Mouse (Mus musculus) lung, embryonic 14.5 days (tissue): ENCODE measurements around the gene Gria2. TPM values are rescaled to one million over a fixed set of nuclear protein-coding genes. Genes with fewer than 3 reads are reported as not detected.

Source experiments
- ATAC-seq: fragments of 200-750 bp; cut with Nextera tagmentation; 2 replicates; pipeline ENCODE4 v1.8.0; 2017; ENCODE audit warnings: mild to moderate bottlenecking, moderate TSS enrichment, moderate library complexity; ENCODE audit not compliant: insufficient read depth
- DNase-seq: peaks from one replicate; pipeline ENCODE4 v3.0.0-alpha.2; 2015
- H3K27ac ChIP-seq: fragments of 300-500 bp; sonication (generic); 2 replicates; pipeline ENCODE4 v1.5.1; 2014; ENCODE audit warnings: low read depth, mild to moderate bottlenecking, moderate library complexity
- H3K27me3 ChIP-seq: fragments of 300-500 bp; sonication (generic); 2 replicates; pipeline ENCODE4 v1.6.1; 2014; ENCODE audit warnings: low read length, control low read depth; ENCODE audit not compliant: insufficient read depth
- H3K36me3 ChIP-seq: fragments of 300-500 bp; sonication (generic); 2 replicates; pipeline ENCODE4 v1.6.1; 2014; ENCODE audit warnings: control low read depth; ENCODE audit not compliant: insufficient read depth
- H3K4me1 ChIP-seq: fragments of 300-500 bp; sonication (generic); 2 replicates; pipeline ENCODE4 v1.6.1; 2014; ENCODE audit warnings: antibody characterized with exemption, control low read depth; ENCODE audit not compliant: insufficient read depth
- H3K4me2 ChIP-seq: fragments of 300-500 bp; sonication (generic); 2 replicates; pipeline ENCODE4 v1.6.1; 2014; ENCODE audit warnings: mild to moderate bottlenecking
- H3K4me3 ChIP-seq: fragments of 300-500 bp; sonication (generic); 2 replicates; pipeline ENCODE4 v1.5.1; 2014; ENCODE audit warnings: low read depth, low read length
- H3K9ac ChIP-seq: fragments of 300-500 bp; sonication (generic); 2 replicates; pipeline ENCODE4 v1.6.1; 2014
- H3K9me3 ChIP-seq: fragments of 300-500 bp; sonication (generic); 2 replicates; pipeline ENCODE4 v1.6.1; 2016; ENCODE audit warnings: low read depth, low read length, control low read depth
- CTCF ChIP-seq: IDR thresholded peaks from 2 replicates; pipeline ENCODE4 v1.5.1; 2016; ENCODE audit warnings: antibody characterized with exemption, low read depth
- WGBS: fragments of 180-500 bp; shearing (Covaris S2); extraction: QIAGEN DNeasy Blood & Tissue Kit; methylation state at CpG from one replicate; pipeline ENCODE4 v1.1.7; 2014; 5-methylcytosine and 5-hydroxymethylcytosine counted together
- polyA plus RNA-seq: library from polyadenylated mRNA; unstranded; fragments of >200 nt; fragmentation: Nextera tagmentation; extraction: Ambion mirVana; gene quantifications from 2 replicates; pipeline ENCODE4 v1.2.1, GENCODE M21; 2014

Gria2 gene
- polyA plus RNA-seq, 1 experiment from 2014 or later: 0.17 TPM

DNA sequence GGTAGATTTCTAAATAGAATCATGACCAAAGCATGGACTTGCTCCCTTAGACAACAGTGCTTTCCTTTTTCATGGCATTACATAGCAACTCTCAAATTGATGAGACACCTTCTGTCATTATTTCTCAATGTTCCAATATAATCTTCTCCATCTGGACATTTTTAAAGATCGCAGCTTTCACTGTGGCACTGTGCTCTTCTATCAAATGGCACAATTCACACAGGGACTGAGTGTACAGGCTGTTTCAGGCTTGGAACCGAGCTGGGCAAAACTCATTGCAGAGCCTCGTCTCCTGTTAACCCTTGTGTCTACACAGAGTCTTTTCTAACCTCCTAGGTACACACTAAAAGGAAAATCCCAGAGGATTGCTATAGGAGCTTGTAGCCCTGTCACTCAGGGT, 77.4 kb downstream of the Gria2 start:
- Histone ChIP-seq H3K9ac (no peak overlapping the region), H3K27me3 (no peaks in the 10 kb centered on the region), H3K4me1 (no peaks in the 10 kb centered on the region), H3K4me3 (no peak overlapping the region), H3K27ac (no peak overlapping the region), H3K9me3 (no peaks in the 10 kb centered on the region), H3K36me3 (no peaks in the 10 kb centered on the region), H3K4me2 (no peak overlapping the region)
- no peak for TF ChIP-seq CTCF
- DNase-seq (no peak), ATAC-seq (no peak)
- 64% methylated on average over 3 of the region's 3 CpGs for WGBS

- ATAC-seq (no peak), DNase-seq (no peak)
- no peaks in the 10 kb centered on the region for H3K27me3 ChIP-seq
- no peak overlapping the region for H3K4me2 ChIP-seq
- WGBS: 31% methylated on average over 3 of the region's 3 CpGs
- no peak for TF ChIP-seq CTCF
- H3K4me3 ChIP-seq: no peak overlapping the region
- H3K4me1 ChIP-seq: no peaks in the 10 kb centered on the region
- no peak overlapping the region for H3K27ac ChIP-seq
- H3K36me3 ChIP-seq: no peaks in the 10 kb centered on the region
- H3K9me3 ChIP-seq: no peaks in the 10 kb centered on the region
- H3K9ac ChIP-seq: no peak overlapping the region
Measured at GRCm38 (mm10) chr3:80713123-80713522, 89.5 kb downstream of the Gria2 start.

DNA sequence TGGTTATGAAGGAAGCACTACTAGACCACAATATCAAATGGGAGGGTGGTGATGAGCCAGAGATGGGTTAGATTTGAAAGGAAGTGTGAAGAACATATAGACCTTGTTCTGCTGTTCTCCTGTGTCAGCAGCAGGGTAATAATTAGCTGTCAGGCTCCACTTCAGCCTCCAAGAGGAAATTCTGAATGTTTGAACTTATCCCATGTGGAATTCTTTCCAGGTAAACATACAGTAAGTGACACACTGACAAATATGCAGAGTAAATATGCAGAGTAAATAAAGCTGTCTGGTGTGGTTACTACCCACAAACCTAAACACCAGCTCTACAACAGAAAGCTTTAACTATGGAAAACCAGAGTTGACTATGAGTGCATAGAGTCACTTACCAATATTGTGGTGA, 93.6 kb downstream of the Gria2 start:
- no peaks in the 10 kb centered on the region for H3K4me1 ChIP-seq
- H3K9me3 ChIP-seq: no peaks in the 10 kb centered on the region
- H3K4me2 ChIP-seq: no peak overlapping the region
- H3K27ac ChIP-seq: no peak overlapping the region
- no peak overlapping the region for H3K4me3 ChIP-seq
- no peaks in the 10 kb centered on the region for H3K27me3 ChIP-seq
- TF ChIP-seq CTCF: no peak
- H3K36me3 ChIP-seq: no peaks in the 10 kb centered on the region
- no peak; the same call in 1 of the 2 replicates for ATAC-seq
- DNase-seq: no peak
- no peak overlapping the region for H3K9ac ChIP-seq

GRCm38 (mm10) chr3:80702173-80702572, 100.5 kb downstream of the Gria2 start:
- H3K27me3 ChIP-seq: no peaks in the 10 kb centered on the region
- no peak overlapping the region for H3K4me3 ChIP-seq
- H3K27ac ChIP-seq: no peak overlapping the region

DNA sequence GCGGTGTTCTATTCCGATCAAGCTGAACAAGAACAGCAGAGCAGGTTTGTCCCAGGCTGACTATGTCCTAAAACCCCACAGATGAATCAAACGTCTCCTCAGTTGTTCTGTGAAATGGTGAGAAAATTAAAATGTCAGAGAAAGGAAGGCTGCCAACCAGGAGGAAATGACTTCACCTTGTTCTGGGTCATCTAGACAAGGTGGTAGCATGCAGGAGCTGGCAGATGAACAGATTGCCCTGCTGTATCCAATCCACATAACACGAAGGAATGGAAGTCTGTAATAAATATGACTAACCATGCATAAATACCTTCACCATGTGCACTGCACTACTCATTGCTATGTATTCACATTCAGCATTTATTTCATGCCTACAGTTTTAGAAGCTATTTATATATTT, 105.1 kb downstream of the Gria2 start:
- H3K27me3 ChIP-seq: no peaks in the 10 kb centered on the region
- H3K9ac ChIP-seq: no peak overlapping the region
- H3K27ac ChIP-seq: no peak overlapping the region
- ATAC-seq (no peak), DNase-seq (no peak)
- no peaks in the 10 kb centered on the region for H3K36me3 ChIP-seq
- H3K4me3 ChIP-seq: no peak overlapping the region
- H3K4me1 ChIP-seq: no peaks in the 10 kb centered on the region
- 77% methylated on average over 4 of the region's 4 CpGs for WGBS
- no peak overlapping the region for H3K4me2 ChIP-seq
- no peak for TF ChIP-seq CTCF
- H3K9me3 ChIP-seq: no peaks in the 10 kb centered on the region

More at GRCm38 (mm10) chr3:80702173-80702572, 100.5 kb downstream of the Gria2 start:
- no peak overlapping the region for H3K4me2 ChIP-seq
- TF ChIP-seq CTCF: no peak
- peak; percentile 78; the same call in 1 of the 2 replicates for ATAC-seq
- peak; percentile 71 for DNase-seq
- no peaks in the 10 kb centered on the region for H3K4me1 ChIP-seq
- H3K9ac ChIP-seq: no peak overlapping the region
- 54% methylated on average over 3 of the region's 3 CpGs for WGBS
- no peaks in the 10 kb centered on the region for H3K36me3 ChIP-seq
- H3K9me3 ChIP-seq: no peaks in the 10 kb centered on the region

DNA sequence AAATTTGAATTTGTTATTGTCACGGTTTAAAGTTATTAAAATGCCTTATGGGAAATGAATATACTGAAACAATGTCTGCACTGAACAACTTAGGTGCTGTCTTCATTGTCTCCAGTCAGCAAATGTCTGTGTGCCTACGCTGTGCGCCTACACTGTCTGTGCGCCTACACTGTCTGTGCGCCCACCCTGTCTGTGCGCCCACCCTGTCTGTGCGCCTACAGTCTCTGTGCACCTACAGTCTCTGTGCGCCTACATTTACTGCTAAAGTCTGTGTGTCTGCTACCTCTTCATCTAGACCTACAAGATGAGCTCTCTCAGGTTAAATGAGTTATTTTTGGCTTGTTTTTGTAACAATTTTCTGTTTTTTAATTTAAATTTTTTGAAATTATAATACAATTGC, 107.7 kb downstream of the Gria2 start:
- ATAC-seq: no peak

DNA sequence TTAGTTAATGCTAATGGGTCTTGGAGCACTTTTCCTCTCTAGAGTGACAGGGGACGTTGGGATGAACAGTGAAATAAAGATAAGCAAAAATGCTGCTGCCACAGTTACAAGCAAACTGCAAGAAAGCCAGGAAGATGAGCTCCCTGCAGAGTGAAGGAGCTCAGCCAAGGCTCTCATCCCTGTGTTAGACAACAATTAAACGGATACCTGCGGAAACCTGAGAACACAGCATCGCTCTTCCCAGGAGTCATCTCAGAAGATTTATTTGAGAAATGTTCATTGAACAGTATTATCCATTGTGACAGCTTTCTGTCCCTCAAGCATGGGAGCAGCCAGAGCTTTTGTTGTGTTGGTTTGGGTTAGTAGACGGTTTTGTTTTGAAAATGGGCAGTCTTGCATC, 137.5 kb downstream of the Gria2 start:
- no peaks in the 10 kb centered on the region for H3K36me3 ChIP-seq
- DNase-seq: no peak
- no peak overlapping the region for H3K4me2 ChIP-seq
- no peaks in the 10 kb centered on the region for H3K27me3 ChIP-seq
- H3K9ac ChIP-seq: no peak overlapping the region
- ATAC-seq: no peak
- no peaks in the 10 kb centered on the region for H3K4me1 ChIP-seq
- no peak overlapping the region for H3K4me3 ChIP-seq
- no peak for TF ChIP-seq CTCF
- H3K27ac ChIP-seq: no peak overlapping the region
- 66% methylated on average over 5 of the region's 5 CpGs for WGBS
- H3K9me3 ChIP-seq: no peaks in the 10 kb centered on the region

More for the DNA sequence above, 107.7 kb downstream of the Gria2 start:
- Histone ChIP-seq H3K4me3 (no peak overlapping the region), H3K36me3 (no peaks in the 10 kb centered on the region), H3K4me2 (no peak overlapping the region), H3K9ac (no peak overlapping the region), H3K9me3 (no peaks in the 10 kb centered on the region), H3K4me1 (no peaks in the 10 kb centered on the region), H3K27ac (no peak overlapping the region), H3K27me3 (no peaks in the 10 kb centered on the region)
- TF ChIP-seq CTCF: no peak
- DNase-seq: no peak
- WGBS: 96% methylated on average over 8 of the region's 8 CpGs

- Histone ChIP-seq H3K4me1 (no peaks in the 10 kb centered on the region), H3K4me2 (no peak overlapping the region), H3K27ac (no peak overlapping the region), H3K36me3 (no peaks in the 10 kb centered on the region), H3K9me3 (no peaks in the 10 kb centered on the region), H3K27me3 (no peaks in the 10 kb centered on the region), H3K9ac (no peak overlapping the region), H3K4me3 (no peak overlapping the region)
- DNase-seq (no peak), ATAC-seq (no peak)
- 60% methylated on average over 2 of the region's 2 CpGs for WGBS
- TF ChIP-seq CTCF: no peak
Measured at GRCm38 (mm10) chr3:80663293-80663692, 139.3 kb downstream of the Gria2 start.
